Mouse (Mus musculus) lung, adult 2 months (tissue): ENCODE data around the gene Map2k1. TPM values are rescaled to one million over a fixed set of nuclear protein-coding genes. Genes with fewer than 3 reads are reported as not detected.
"Not testable (repeated sequence)": the region's sequence is repeated elsewhere in the genome, so short reads cannot be mapped to it uniquely, and the experiment has no call there.

ENCODE experiments used
- DNase-seq: peaks from one replicate; pipeline ENCODE4 v3.0.0; 2022
- H3K4me1 ChIP-seq: fragments of 200-500 bp; 2 replicates; pipeline ENCODE4 v1.6.1; 2011; ENCODE audit warnings: low read length; ENCODE audit not compliant: control insufficient read depth, insufficient read depth
- H3K4me3 ChIP-seq: fragments of 200-500 bp; replicated peaks from 2 replicates; pipeline ENCODE3; 2011; ENCODE audit warnings: low read depth, mild to moderate bottlenecking, control low read depth, low read length; ENCODE audit errors: extremely low read depth
- CTCF ChIP-seq: fragments of 200-500 bp; IDR thresholded peaks from 2 replicates; pipeline ENCODE4 v1.5.1; 2011; ENCODE audit warnings: mild to moderate bottlenecking, low read length, control low read depth; ENCODE audit not compliant: insufficient read depth
- POLR2A ChIP-seq: fragments of 200-500 bp; IDR thresholded peaks from 2 replicates; pipeline ENCODE4 v1.6.1; 2011; ENCODE audit warnings: low read depth, mild to moderate bottlenecking, control low read depth, low read length, borderline replicate concordance; ENCODE audit errors: extremely low read depth
- WGBS: fragments of 180-500 bp; shearing (Covaris S2); methylation state at CpG from one replicate; pipeline ENCODE4 v1.1.7; 2018; 5-methylcytosine and 5-hydroxymethylcytosine counted together
- polyA plus RNA-seq: library from polyadenylated mRNA; depleted of rRNA; stranded (reverse); fragments of >200 nt; gene quantifications from 2 replicates; pipeline ENCODE4 v1.2.3, GENCODE M21; 2012

Gene Map2k1
- polyA plus RNA-seq, 1 experiment: 50.8 TPM

DNA sequence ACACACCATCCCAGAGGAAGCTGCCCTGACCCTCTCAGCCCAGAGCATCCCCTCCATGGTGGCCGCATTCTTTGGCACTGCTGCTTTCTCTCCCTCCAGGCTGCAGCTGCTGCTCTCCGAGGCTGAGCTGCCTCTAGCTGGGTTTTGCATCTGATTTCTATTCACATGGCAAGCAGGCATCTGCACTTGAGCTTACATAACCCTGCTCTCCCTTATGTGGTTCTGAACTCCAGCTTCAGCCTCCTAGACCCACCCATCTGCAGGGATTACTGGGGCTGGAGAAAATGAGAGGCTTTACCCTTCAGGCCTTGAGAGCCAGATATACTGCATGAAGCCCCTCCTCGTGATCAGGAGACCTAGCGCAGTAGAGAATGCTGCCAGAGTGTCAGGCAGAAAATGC, 57.9 kb downstream of the Map2k1 start:
- WGBS: 84% methylated on average over 4 of the region's 4 CpGs
- TF ChIP-seq POLR2A: no peak
- Histone ChIP-seq H3K4me3 (no peak overlapping the region), H3K4me1 (no peaks in the 10 kb centered on the region)
- DNase-seq: no peak

- no peaks in the 10 kb centered on the region for H3K4me1 ChIP-seq
- WGBS: 88% methylated on average over 1 of the region's 1 CpGs
- H3K4me3 ChIP-seq: no peak overlapping the region
- no peak for DNase-seq
- TF ChIP-seq CTCF: no peak
- TF ChIP-seq POLR2A: no peak
Observed at GRCm38 (mm10) chr9:64193879-64194278, 59.6 kb downstream of the Map2k1 start.

DNA sequence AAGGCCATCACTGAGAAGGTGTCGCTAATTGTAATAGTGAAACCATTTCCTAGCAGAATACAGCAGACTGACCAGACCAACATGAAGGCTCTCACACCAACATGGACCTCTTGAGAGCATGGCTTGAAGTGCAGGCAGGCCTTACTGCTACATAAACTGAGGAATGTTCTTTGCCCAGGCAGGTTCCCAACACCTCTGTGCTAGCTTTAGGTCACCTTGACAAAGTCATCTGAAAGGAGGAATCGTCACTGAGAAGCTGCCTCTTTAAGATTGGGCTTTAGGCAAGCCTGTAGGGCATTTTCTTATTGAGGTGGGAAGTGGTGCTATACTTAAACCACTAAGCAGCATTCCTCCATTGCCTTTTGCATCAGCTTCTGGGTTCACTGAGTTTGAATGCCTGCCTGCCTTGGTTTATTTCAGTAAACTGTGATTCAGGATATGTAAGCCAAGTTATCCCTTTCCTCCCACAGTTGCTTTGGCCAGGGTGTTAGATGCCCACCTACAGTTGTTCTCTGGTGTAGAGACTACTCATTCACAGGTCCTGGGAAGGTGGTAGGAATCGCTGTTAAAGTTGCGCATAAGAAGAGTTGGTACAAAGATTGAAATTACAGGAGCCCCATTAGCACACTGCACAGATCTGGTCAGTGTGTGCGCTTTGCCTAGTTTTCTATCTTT, 69.1 kb downstream of the Map2k1 start:
- WGBS: 92% methylated on average over 5 of the region's 5 CpGs
- Histone ChIP-seq H3K4me3 (no peak overlapping the region), H3K4me1 (peaks cover 5% of the 10 kb centered on the region)
- TF ChIP-seq POLR2A (no peak), CTCF (no peak)
- no peak for DNase-seq

GRCm38 (mm10) chr9:64183295-64183694, 70.1 kb downstream of the Map2k1 start:
- not testable (repeated sequence) for DNase-seq, H3K4me3 ChIP-seq, H3K4me1 ChIP-seq
- 97% methylated on average over 5 of the region's 5 CpGs for WGBS

DNA sequence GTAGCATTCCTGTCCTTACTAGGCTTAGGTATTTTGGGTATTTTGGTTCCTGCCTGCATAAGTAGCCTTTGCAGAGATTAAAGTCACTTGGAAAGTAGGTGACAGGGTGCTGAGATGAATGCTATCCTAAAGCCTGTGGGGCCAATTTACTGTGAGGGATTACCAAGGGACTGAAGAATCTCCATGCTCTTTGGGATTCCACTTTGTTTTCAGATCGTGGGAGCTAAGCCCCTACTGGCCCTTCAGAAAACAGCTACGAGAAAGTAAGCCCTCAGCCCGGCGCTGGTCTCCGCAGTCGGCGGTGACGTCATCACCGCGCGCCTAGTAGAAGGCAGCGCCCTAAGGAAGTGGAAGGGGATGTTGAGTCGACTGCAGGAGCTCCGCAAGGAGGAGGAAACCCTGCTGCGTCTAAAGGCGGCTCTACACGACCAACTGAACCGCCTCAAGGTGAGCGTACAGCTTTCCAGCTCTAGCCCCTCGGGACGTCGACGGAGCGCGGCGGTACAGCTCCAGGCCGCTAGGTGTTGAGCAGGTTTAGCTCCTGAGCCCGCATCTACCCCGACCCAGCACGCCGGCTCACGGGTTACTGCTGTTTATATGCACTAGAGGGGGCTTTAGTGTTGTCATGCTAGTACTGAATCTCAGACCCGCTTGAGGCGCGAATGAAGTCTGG, 74.3 kb downstream of the Map2k1 start, which contains the start of gene Snapc5:
Snapc5 (plus strand) TSS at position 301 of the 673 bp plus-strand sequence.
- H3K4me1 ChIP-seq: peaks cover 9% of the 10 kb centered on the region
- WGBS: under 1% methylated on average over 35 of the region's 35 CpGs
- peak; percentile 90 for DNase-seq

DNA sequence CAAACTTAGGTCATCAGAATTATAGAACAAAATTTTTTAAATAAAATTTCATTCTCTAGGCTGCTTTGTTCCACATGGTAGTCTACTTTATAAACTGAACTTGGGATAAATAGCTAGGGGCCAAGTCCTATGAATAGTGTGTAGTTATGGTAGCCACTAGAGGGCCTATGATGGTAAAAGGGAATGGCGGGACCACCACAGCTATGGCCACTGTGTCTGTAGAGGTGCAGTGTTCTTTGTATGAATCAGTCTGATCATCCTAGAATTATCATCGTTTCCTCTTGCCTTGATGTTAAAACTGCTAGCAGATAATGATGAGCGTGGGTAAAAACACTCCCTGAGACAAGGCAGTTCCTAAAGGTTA, 74.8 kb downstream of the Map2k1 start:
- H3K4me3 ChIP-seq: peak overlapping the region; percentile 92

More for the DNA sequence above, 74.3 kb downstream of the Map2k1 start, which contains the start of gene Snapc5:
- H3K4me3 ChIP-seq: peak within 1 kb of the TSS; percentile 92
- TF ChIP-seq CTCF (peak; percentile 21; the same call in 1 of the 2 replicates), POLR2A (peak; percentile 93; the same call in 1 of the 2 replicates)

DNA sequence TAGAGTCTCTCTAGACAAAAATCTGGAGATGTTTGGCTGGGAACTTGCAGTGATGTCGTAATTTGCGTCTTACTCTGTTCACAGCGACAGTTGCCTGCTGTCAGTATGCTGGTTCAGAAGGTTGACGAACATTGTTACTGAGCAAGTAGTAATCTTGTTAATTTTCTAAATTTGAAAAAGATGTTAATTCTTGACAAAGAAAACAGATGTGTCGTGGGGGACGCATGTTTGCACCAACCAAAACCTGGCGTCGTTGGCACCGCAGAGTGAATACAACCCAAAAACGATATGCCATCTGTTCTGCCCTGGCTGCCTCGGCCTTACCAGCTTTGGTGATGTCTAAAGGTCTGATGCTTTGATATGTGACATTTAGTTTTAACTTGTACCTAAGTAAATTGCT, 78.1 kb downstream of the Map2k1 start:
- WGBS: 80% methylated on average over 11 of the region's 11 CpGs
- TF ChIP-seq POLR2A (no peak), CTCF (no peak)
- Histone ChIP-seq H3K4me3 (no peak overlapping the region), H3K4me1 (peaks cover 11% of the 10 kb centered on the region)
- DNase-seq: no peak

More for the DNA sequence above, 74.8 kb downstream of the Map2k1 start:
- WGBS: 43% methylated on average over 3 of the region's 3 CpGs
- TF ChIP-seq POLR2A (no peak), CTCF (0 out of 2 replicates have a peak, but pooled peaks have one; percentile 6)
- no peak for DNase-seq
- peaks cover 11% of the 10 kb centered on the region for H3K4me1 ChIP-seq

- TF ChIP-seq CTCF (no peak), POLR2A (no peak)
- Histone ChIP-seq H3K4me1 (peaks cover 7% of the 10 kb centered on the region), H3K4me3 (no peak overlapping the region)
- 46% methylated on average over 8 of the region's 8 CpGs for WGBS
- DNase-seq: no peak
Observed at GRCm38 (mm10) chr9:64174766-64175165, 78.7 kb downstream of the Map2k1 start.

DNA sequence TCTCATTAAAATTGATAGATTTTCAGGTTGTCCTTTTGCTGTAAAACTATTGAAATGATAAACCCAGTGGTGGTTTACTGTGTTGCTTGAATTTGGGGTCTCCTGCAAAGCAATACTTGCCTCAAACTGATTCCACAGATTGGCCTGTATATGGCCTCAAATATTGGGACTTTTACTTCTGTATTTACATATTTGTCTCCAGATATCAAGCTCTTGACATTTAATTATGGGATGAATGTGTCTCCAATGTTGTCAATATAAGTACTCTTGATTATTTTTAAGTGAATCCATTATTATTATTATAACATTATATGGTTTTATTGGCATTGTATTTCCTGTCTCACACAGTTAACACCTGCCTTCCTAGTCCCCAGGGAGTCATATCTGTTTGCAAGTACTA, 79.1 kb downstream of the Map2k1 start:
- Histone ChIP-seq H3K4me3 (no peak overlapping the region), H3K4me1 (peaks cover 6% of the 10 kb centered on the region)
- no peak for TF ChIP-seq CTCF
- TF ChIP-seq POLR2A: no peak
- no peak for DNase-seq

DNA sequence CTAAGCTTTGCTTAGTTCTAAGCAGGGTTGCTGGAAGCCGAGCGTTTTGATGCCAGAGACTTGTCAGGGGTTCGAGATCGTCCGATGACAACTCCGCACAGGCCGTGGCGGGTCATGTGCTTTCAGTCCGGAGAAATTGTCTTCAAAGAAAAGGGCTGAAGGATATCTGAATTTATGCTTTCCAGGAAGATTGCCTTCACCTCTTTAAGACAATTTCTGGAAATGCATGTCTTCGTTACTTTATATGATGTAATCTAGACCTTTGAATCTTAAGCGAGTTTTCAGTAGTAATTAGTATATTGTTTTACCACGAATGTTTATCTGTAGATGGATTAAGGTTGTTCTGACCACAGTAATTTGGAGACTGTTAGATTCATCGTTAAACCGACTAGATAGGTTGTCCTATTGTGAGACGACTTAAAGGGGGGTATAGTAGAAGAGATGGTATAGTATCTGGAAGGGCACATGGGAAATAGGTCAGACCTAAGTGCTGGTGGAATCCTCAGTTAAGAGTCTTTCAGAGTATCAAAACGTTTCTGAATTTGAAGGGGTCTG, 79.7 kb downstream of the Map2k1 start:
- H3K4me3 ChIP-seq: peak overlapping the region; percentile 84
- no peak for DNase-seq
- TF ChIP-seq POLR2A (no peak), CTCF (no peak)
- WGBS: under 1% methylated on average over 16 of the region's 16 CpGs
- peaks cover 6% of the 10 kb centered on the region for H3K4me1 ChIP-seq
